Mouse (Mus musculus) C2C12 (cell line): ENCODE measurements around the gene Atrnl1.

Source experiments
- CEBPB ChIP-seq: IDR thresholded peaks from one replicate; pipeline ENCODE4 v1.6.1; 2011; ENCODE audit warnings: low read depth, mild to moderate bottlenecking, control low read depth, moderate library complexity
- MYOD1 ChIP-seq: IDR thresholded peaks from one replicate; pipeline ENCODE4 v1.6.1; 2011; ENCODE audit warnings: low read depth; ENCODE audit not compliant: control insufficient read depth, insufficient read length

- TF ChIP-seq CEBPB (no peak), MYOD1 (no peak)
Measured at GRCm38 (mm10) chr19:58164896-58165634, 554.2 kb downstream of the Atrnl1 start.
